Mouse (Mus musculus) liver, adult (tissue): ENCODE measurements around the gene Pim1.

ENCODE experiments used
- GATA4 ChIP-seq: IDR thresholded peaks from 2 replicates; pipeline ENCODE4 v1.6.1; 2014; ENCODE audit warnings: mild to moderate bottlenecking, low read length; ENCODE audit not compliant: insufficient replicate concordance

Pim1 gene

GRCm38 (mm10) chr17:29499511-29499910 lies 9.0 kb downstream of the Pim1 start:
- no peak for TF ChIP-seq GATA4

- no peak for TF ChIP-seq GATA4
These were observed 9.7 kb downstream of the Pim1 start for GRCm38 (mm10) chr17:29500243-29500740.

DNA sequence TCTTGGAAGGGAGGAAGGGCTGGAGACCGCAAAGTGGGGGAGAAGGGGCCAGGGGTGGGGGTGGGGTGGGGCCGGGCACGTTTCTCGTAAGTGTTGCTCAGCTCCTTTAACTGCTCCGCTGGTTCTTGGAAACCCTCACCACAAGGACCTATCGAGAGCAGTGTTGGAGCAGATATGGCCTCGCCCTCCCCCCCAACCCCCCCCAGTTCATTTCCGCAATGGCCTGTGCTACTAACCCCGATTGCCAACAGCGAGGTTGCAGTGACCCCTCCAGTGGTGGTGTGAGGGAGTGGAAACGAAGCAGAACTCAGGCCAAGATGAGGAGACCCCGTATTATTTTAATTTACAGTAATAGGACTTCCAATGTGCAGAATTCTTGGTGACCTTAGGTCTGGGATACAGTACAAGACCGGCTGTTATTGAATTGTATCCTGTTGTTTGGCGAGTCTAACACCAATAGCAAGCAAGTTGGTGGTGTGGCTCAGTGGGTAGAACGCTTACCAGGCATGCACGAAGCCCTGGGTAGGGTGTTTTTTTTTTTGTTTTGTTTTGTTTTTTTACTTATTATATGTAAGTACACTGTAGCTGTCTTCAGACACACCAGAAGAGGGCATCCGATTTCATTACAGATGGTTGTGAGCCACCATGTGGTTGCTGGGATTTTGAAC lies 10.4 kb downstream of the Pim1 start:
- TF ChIP-seq GATA4: no peak

DNA sequence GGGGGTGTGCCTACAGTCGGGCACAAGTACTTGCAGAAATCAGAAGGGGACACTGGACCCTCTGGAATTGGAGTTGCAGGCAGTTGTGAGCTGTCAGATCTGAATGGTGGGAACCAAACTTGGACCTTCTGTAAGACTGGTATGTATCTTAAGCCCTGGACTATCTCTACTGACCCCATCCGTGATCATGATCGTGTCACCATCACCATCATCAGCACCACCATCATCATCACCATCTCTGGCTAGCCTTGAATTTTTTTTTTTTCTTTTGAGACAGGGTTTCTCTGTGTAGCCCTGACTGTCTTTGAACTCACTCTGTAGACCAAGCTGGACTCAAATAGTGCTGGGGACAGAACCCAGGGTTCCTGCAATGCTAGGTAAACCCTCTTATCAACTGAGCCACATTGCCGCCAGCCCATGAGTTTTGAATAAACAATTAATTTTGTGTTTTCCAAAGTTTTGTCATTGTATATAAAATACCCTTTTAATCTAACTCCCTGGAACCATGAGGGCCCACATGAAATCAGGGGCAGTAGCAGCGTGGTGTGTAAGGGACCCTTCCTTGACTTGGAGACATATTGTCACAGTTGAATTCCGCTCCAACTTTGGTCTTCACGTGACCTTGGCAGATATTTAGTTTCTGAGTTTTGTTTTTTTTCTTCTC lies 11.6 kb downstream of the Pim1 start:
- no peak for TF ChIP-seq GATA4

- TF ChIP-seq GATA4: peak; percentile 13; the same call in 1 of the 2 replicates
These were observed 12.4 kb downstream of the Pim1 start for GRCm38 (mm10) chr17:29502669-29503665.

GRCm38 (mm10) chr17:29503700-29504099 lies 13.1 kb downstream of the Pim1 start:
- no peak for TF ChIP-seq GATA4

- no peak for TF ChIP-seq GATA4
These were observed 18.5 kb downstream of the Pim1 start for GRCm38 (mm10) chr17:29508927-29509608.

GRCm38 (mm10) chr17:29510691-29511090 lies 20.1 kb downstream of the Pim1 start:
- no peak for TF ChIP-seq GATA4

DNA sequence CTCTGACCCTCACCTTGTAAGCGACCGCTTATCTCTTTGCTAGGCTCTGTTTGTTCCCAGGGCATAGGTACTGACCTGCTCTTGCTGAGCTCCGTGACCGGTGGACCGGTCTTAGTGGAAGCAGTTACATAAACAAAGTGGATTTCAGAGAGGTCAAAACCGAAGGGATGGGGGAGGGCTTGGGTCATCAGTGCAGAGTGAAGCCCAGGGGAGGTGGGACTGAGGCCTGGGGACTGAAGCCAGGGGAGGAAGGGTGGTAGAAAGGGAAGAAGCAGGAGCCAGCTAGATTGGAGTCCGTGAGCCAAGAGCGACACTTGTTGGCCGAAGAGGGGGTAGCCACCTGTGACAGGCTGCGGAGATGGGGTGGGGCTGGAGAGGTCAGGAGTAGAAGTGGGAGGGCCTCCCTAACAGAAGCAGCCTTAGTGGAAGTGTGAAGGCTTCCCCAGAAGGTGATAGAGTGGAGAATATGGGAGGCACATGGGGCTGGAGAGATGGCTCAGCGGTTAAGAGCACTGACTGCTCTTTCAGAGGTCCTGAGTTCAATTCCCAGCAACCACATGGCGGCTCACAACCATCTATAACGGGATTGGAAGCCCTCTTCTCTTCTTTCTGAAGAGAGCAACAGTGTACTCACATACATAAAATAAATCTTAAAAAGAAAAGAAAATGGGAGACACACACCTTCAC lies 22.6 kb downstream of the Pim1 start:
- peak; percentile 99 for TF ChIP-seq GATA4

- TF ChIP-seq GATA4: no peak
These were observed 23.9 kb downstream of the Pim1 start for GRCm38 (mm10) chr17:29514435-29514834.

DNA sequence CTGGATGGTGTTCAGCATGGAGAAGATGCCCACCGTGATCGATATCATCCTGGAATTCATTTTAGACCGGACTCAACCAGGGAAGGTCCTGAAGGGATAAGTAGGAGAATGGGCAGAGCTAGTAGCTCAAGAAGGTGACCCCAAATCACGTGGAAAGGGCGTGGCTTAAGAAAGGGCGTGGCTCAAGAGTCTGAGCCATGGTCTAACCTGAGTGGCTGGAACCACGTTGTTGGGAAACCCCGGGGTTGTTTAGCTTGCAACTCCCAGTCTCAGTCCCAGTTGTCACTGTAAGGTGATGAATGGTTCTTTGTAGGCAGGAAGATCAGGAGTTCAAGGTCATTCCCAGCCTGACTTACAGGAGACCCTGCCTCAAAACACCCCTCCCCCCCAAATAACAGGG lies 29.2 kb downstream of the Pim1 start:
- TF ChIP-seq GATA4: no peak

- TF ChIP-seq GATA4: no peak
These were observed 35.1 kb downstream of the Pim1 start for GRCm38 (mm10) chr17:29525613-29526012.

- TF ChIP-seq GATA4: no peak
These were observed 38.1 kb downstream of the Pim1 start for GRCm38 (mm10) chr17:29528568-29529187.

DNA sequence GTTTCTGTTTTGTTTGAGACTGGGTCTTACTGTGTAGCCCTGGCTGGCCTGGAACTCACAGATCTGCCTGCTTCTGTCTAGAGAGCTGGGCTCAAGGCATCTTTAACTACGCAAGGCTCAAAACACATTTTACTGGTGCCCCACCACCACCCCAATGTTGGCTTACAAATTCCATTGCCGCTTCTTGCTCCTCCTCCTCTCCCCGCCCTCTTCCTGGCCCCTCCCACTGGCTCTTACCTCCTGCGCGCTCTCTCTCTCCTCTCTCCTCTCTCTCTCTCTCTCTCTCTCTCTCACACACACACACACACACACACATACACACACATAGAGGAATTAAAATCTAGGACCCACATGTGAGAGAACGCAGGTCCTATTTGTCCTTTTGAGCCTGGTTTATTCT lies 40.0 kb downstream of the Pim1 start:
- TF ChIP-seq GATA4: no peak
